Comparison of ENCODE assay signal across 17 mouse cellular contexts in genomic region chr13:94875396-94875880, GRCm38 (mm10). TPM values are rescaled to one million over a fixed set of nuclear protein-coding genes. Genes with fewer than 3 reads are reported as not detected.
DNase-seq lines count a peak whose midpoint lies in the region; ATAC-seq and TF ChIP-seq lines count a peak whose summit lies in the region.
"Had no signal": no experiment of that assay in that cellular context is flagged by ENCODE, and none has a peak within 500 bp of the region (broad histone marks: within the 10 kb centered on the region; RNA-seq: fewer than 3 reads in every experiment).

Gene Otp, plus strand, starts transcription at chr13:94875602.

- 0 out of 2 replicates have a peak within 1 kb of the TSS, but pooled peaks have one; percentile 13 for H3K4me2 ChIP-seq in forebrain, embryonic 14.5 days (ENCODE audit: low read length)
- peak within 1 kb of the TSS; percentile 5; the same call in 1 of the 2 replicates for H3K4me2 ChIP-seq in limb, embryonic 12.5 days
- H3K4me2 ChIP-seq: lung, embryonic 14.5 days had no signal

- no peak for TF ChIP-seq CTCF in thymus, adult 2 months (IDR thresholded peaks at IDR 0.05; ENCODE audit: borderline replicate concordance, control insufficient read depth, extremely low read depth, insufficient read depth, low read length, poor library complexity)

- peak; percentile 67; the same call in 1 of the 2 replicates for ATAC-seq in forebrain, embryonic 14.5 days
- ATAC-seq in limb, embryonic 12.5 days (ENCODE audit: insufficient number of reproducible peaks, insufficient read depth, low FRiP score, low TSS enrichment, low read depth) = no peak
- ATAC-seq in megakaryocyte, adult 5-6 weeks (ENCODE audit: poor library complexity, severe bottlenecking) = no peak
- ATAC-seq: intestine, postnatal 0 days had no signal

- TF ChIP-seq POLR2A in thymus, adult 2 months (IDR thresholded peaks at IDR 0.05; ENCODE audit: control insufficient read depth, extremely low read depth, insufficient read depth, low read length, poor library complexity) = no peak

- H3K9ac ChIP-seq in forebrain, embryonic 14.5 days (ENCODE audit: low read length) = no peak within 1 kb of the TSS
- H3K9ac ChIP-seq in limb, embryonic 12.5 days (replicated peaks) = no peak within 1 kb of the TSS
- H3K9ac ChIP-seq: lung, embryonic 14.5 days had no signal

- peaks cover 70% of the 10 kb centered on the region for H3K27me3 ChIP-seq in forebrain, embryonic 14.5 days (replicated peaks; ENCODE audit: control insufficient read depth, insufficient read depth, low read length)
- peaks cover 77% of the 10 kb centered on the region for H3K27me3 ChIP-seq in limb, embryonic 12.5 days
- peaks cover 39% of the 10 kb centered on the region for H3K27me3 ChIP-seq in thymus, adult 2 months (ENCODE audit: control insufficient read depth, insufficient read depth, low read length)

- under 1% methylated on average over 27 of the region's 30 CpGs for WGBS in forebrain, embryonic 14.5 days
- WGBS in limb, embryonic 12.5 days = under 1% methylated on average over 30 of the region's 30 CpGs
- WGBS in thymus, adult 2 months = 5% methylated on average over 25 of the region's 30 CpGs

- H3K9me3 ChIP-seq in forebrain, embryonic 14.5 days (replicated peaks; ENCODE audit: control insufficient read depth, low read length) = no peaks in the 10 kb centered on the region
- no peaks in the 10 kb centered on the region for H3K9me3 ChIP-seq in limb, embryonic 12.5 days

- peak; percentile 14 for DNase-seq in thymus, postnatal 4 days
- DNase-seq in thymus, adult 18-20 months = no peak
- DNase-seq in forebrain, embryonic 14.5 days (ENCODE audit: low spot score) = peak; percentile 45
- DNase-seq in thymus, adult 2 months = no peak
- DNase-seq in adrenal gland, postnatal 4 days (ENCODE audit: low spot score in 2 of 2) = no peak
- no peak for DNase-seq in ovary, postnatal 36 days (ENCODE audit: low spot score)
- DNase-seq: adrenal gland, postnatal 10 days; cerebellum, adult 9-10 months; heart, adult 2 months; lung, embryonic 14.5 days; thymus, postnatal 14 days had no signal

- no peaks in the 10 kb centered on the region for H3K36me3 ChIP-seq in forebrain, embryonic 14.5 days (ENCODE audit: control insufficient read depth, insufficient read depth, low read length)
- H3K36me3 ChIP-seq in limb, embryonic 12.5 days = no peaks in the 10 kb centered on the region
- no peaks in the 10 kb centered on the region for H3K36me3 ChIP-seq in thymus, adult 2 months (ENCODE audit: control insufficient read depth, insufficient read depth, low read length)
- H3K36me3 ChIP-seq: G1E had no signal

- peak within 1 kb of the TSS; percentile 8; the same call in 1 of the 2 replicates for H3K4me3 ChIP-seq in forebrain, embryonic 14.5 days (ENCODE audit: low read depth, low read length)
- 0 out of 2 replicates have a peak within 1 kb of the TSS, but pooled peaks have one; percentile 0 for H3K4me3 ChIP-seq in limb, embryonic 12.5 days (replicated peaks)
- no peak within 1 kb of the TSS for H3K4me3 ChIP-seq in thymus, adult 2 months (ENCODE audit: control insufficient read depth, insufficient read depth, low read length)
- H3K4me3 ChIP-seq: heart, adult 2 months; myocyte had no signal

- no peak within 1 kb of the TSS for H3K27ac ChIP-seq in forebrain, embryonic 14.5 days (ENCODE audit: low read depth, low read length)
- H3K27ac ChIP-seq in limb, embryonic 12.5 days = no peak within 1 kb of the TSS
- H3K27ac ChIP-seq in thymus, adult 2 months (ENCODE audit: control insufficient read depth, insufficient read depth, low read length) = no peak within 1 kb of the TSS
- H3K27ac ChIP-seq: heart, adult 2 months had no signal

- no peaks in the 10 kb centered on the region for H3K4me1 ChIP-seq in forebrain, embryonic 14.5 days (ENCODE audit: control insufficient read depth, insufficient read depth, low read length)
- H3K4me1 ChIP-seq in limb, embryonic 12.5 days (replicated peaks) = peaks cover 17% of the 10 kb centered on the region; the same call in 1 of the 2 replicates
- H3K4me1 ChIP-seq in thymus, adult 2 months (replicated peaks; ENCODE audit: control insufficient read depth, insufficient read depth, low read length) = no peaks in the 10 kb centered on the region

RNA-seq across cellular contexts. Expression of gene Otp, which starts in this region (rescaled TPM):
- 2.5 and 2.8 TPM in 2 replicates for polyA plus RNA-seq in forebrain, embryonic 14.5 days (2014; fragmentation: Nextera tagmentation; extraction: Ambion mirVana)
- polyA plus RNA-seq in limb, embryonic 12.5 days (2016; fragmentation: Nextera tagmentation; extraction: Ambion mirVana) = not detected in 2 replicates
- total RNA-seq in megakaryocyte, adult 5-6 weeks (2015) = not detected in 2 replicates
- total RNA-seq in megakaryocyte, adult 5-6 weeks (2017) = not detected in 2 replicates
- not detected in 2 replicates for polyA plus RNA-seq in thymus, adult 2 months (2012; rRNA removed)
- not detected for total RNA-seq in adrenal gland, postnatal 4 days (2021)
- total RNA-seq: adrenal gland, postnatal 10 days; G1E; heart, adult 2 months had no signal
- polyA plus RNA-seq: heart, adult 2 months; intestine, postnatal 0 days; lung, embryonic 14.5 days; myocyte; small intestine, adult 2 months had no signal

Comparison
In these comparisons a context has a peak if more than half of its experiments do, and no peak if none do; other contexts are left out.
1. DNase-seq: peak in thymus, postnatal 4 days (single experiment) and forebrain, embryonic 14.5 days (single experiment); none in thymus, adult 18-20 months (0 of 2), thymus, adult 2 months (single experiment), adrenal gland, postnatal 4 days (0 of 2) and ovary, postnatal 36 days (single experiment).